Mouse (Mus musculus) forebrain, embryonic 15.5 days (tissue): ENCODE measurements at regions not wholly inside any gene's neighbourhood (a gene's known extent, or its start where the extent isn't known, plus 50 kb on each side); places are given as distances from the start of the nearest gene placed in this dataset.

Experiments used
- ATAC-seq: fragments of 200-750 bp; cut with Nextera tagmentation; replicated peaks from 2 replicates; pipeline ENCODE4 v1.8.0; 2017; ENCODE audit warnings: mild to moderate bottlenecking, moderate TSS enrichment, moderate library complexity
- H3K27ac ChIP-seq: fragments of 300-500 bp; sonication (generic); replicated peaks from 2 replicates; pipeline ENCODE4 v1.5.1; 2015; ENCODE audit warnings: mild to moderate bottlenecking, inconsistent platforms
- H3K27me3 ChIP-seq: fragments of 300-500 bp; sonication (generic); 2 replicates; pipeline ENCODE4 v1.6.1; 2015; ENCODE audit warnings: inconsistent platforms
- H3K36me3 ChIP-seq: fragments of 300-500 bp; sonication (generic); 2 replicates; pipeline ENCODE4 v1.6.1; 2015; ENCODE audit warnings: mild to moderate bottlenecking, inconsistent platforms
- H3K4me1 ChIP-seq: fragments of 300-500 bp; sonication (generic); 2 replicates; pipeline ENCODE4 v1.6.1; 2015; ENCODE audit warnings: inconsistent platforms
- H3K4me2 ChIP-seq: fragments of 300-500 bp; sonication (generic); replicated peaks from 2 replicates; pipeline ENCODE4 v1.6.1; 2015; ENCODE audit warnings: mild to moderate bottlenecking, inconsistent platforms
- H3K4me3 ChIP-seq: fragments of 300-500 bp; sonication (generic); 2 replicates; pipeline ENCODE4 v1.5.1; 2015; ENCODE audit warnings: mild to moderate bottlenecking, inconsistent platforms
- H3K9ac ChIP-seq: fragments of 300-500 bp; sonication (generic); replicated peaks from 2 replicates; pipeline ENCODE4 v1.6.1; 2015; ENCODE audit warnings: mild to moderate bottlenecking, inconsistent platforms
- H3K9me3 ChIP-seq: fragments of 300-500 bp; sonication (generic); 2 replicates; pipeline ENCODE4 v1.6.1; 2016; ENCODE audit warnings: inconsistent platforms
- WGBS: fragments of 180-500 bp; shearing (Covaris S2); methylation state at CpG from one replicate; pipeline ENCODE4 v1.1.7; 2015; ENCODE audit warnings: mixed read lengths; 5-methylcytosine and 5-hydroxymethylcytosine counted together

DNA sequence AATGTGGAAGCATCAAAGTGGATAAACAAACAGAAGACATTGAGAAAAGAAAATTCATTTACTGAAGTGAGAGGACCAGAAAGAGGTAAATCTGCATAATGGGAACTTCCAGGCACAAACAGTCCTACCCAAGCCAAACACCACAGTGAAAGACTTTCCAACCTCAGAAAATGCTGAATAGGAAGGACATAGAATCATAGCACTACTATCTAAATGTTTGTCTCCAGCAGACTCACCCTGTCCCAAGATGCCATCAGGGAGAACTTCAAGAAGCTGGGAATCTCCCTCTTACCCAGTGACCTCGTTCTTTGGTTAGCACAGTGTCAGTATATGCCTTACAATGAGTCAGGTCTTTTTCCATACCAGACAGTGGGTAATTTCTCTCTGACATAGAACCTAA, 783.4 kb downstream of the Stpg2 start:
- H3K4me1 ChIP-seq: no peaks in the 10 kb centered on the region
- 73% methylated on average over 1 of the region's 1 CpGs for WGBS
- H3K36me3 ChIP-seq: no peaks in the 10 kb centered on the region
- H3K9ac ChIP-seq: no peak overlapping the region
- H3K4me2 ChIP-seq: no peak overlapping the region
- no peak for ATAC-seq
- no peak overlapping the region for H3K27ac ChIP-seq
- H3K9me3 ChIP-seq: no peaks in the 10 kb centered on the region
- no peak overlapping the region for H3K4me3 ChIP-seq
- H3K27me3 ChIP-seq: no peaks in the 10 kb centered on the region

DNA sequence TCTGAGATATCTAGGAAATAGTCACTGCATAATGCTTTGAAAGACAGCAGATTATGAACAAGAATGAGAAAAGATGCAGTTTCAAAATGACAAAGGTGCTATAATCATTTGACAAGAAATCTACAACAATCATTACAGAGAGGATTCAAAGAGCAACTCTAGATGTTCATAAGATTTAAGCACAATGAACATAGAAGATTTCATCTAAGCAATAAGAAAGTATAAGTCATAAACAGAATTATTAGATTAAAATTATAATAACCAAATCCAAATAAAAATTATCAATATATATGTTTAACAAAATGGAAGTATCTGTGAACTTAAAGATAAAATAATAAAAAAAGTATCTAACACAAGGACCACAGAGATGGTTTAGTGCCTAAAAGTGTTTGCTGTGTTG, 783.9 kb downstream of the Stpg2 start:
- Histone ChIP-seq H3K4me2 (no peak overlapping the region), H3K9ac (no peak overlapping the region), H3K4me1 (no peaks in the 10 kb centered on the region), H3K36me3 (no peaks in the 10 kb centered on the region), H3K4me3 (no peak overlapping the region), H3K27ac (no peak overlapping the region), H3K9me3 (no peaks in the 10 kb centered on the region), H3K27me3 (no peaks in the 10 kb centered on the region)
- no peak for ATAC-seq

DNA sequence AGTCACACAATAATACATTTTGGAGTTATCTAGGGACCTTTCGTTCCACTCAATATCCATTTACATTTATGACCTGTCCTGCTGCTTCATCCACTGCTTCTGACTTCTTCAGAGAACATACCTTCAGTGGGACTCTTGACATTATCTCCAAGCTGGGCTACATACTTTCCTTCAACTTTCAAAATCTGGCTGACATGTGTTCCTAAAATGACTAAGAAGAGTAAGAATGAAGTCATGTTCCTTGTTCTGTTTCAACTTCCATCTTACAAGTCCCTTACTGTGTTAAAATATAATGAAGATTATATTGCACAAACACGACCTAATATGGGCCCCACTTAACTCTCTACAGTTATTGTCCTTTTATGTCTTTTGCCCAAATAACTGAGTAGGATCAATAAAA, 807.0 kb downstream of the Stpg2 start:
- WGBS: 88% methylated on average over 2 of the region's 2 CpGs
- Histone ChIP-seq H3K4me3 (no peak overlapping the region), H3K4me1 (no peaks in the 10 kb centered on the region), H3K36me3 (no peaks in the 10 kb centered on the region), H3K9ac (no peak overlapping the region), H3K27me3 (no peaks in the 10 kb centered on the region), H3K4me2 (no peak overlapping the region), H3K27ac (no peak overlapping the region), H3K9me3 (no peaks in the 10 kb centered on the region)
- no peak for ATAC-seq

DNA sequence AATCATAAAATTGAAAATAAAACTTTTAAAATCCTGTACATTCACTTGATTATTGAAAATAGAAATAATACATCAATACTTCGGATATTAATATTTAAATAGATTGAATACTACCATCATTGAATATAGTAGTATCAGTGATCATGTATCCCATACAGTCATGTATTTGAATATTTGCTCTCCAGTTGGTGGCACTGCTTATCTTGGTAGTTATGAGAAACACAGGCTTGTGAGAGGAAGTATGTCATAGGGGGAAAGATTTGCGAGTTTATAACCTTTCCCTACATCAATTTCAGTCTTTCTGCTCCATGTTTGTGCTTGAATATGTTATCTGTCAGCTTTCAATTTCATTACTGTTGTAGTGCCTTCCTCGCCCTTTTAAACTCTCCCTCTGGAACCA, 828.6 kb downstream of the Stpg2 start:
- H3K36me3 ChIP-seq: no peaks in the 10 kb centered on the region
- H3K4me1 ChIP-seq: no peaks in the 10 kb centered on the region
- H3K4me3 ChIP-seq: no peak overlapping the region
- no peak for ATAC-seq
- no peaks in the 10 kb centered on the region for H3K9me3 ChIP-seq
- H3K27ac ChIP-seq: no peak overlapping the region
- no peak overlapping the region for H3K9ac ChIP-seq
- H3K4me2 ChIP-seq: no peak overlapping the region
- no peaks in the 10 kb centered on the region for H3K27me3 ChIP-seq
- WGBS: 88% methylated on average over 3 of the region's 3 CpGs

DNA sequence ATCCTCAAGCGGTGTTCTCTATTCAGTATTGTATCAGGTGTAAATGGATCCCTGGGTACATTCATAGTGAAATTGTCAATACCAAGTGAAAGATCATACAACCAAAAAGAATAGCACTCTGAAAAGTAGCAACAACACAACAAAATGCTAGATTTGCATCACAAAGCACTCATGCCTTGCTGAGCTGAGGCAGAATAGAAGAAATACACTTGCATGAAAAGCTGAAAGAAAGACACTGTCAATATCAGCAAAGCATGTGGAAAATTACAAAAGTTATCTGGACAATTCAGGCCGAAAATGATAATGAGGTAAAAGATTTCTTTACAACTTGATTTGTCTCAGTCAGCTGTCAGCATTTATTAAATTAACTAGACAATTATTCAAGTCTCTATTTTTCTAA, 829.6 kb downstream of the Stpg2 start:
- 12% methylated on average over 2 of the region's 2 CpGs for whole genome bisulfite sequencing
- Histone ChIP-seq H3K4me1 (no peaks in the 10 kb centered on the region), H3K27me3 (no peaks in the 10 kb centered on the region), H3K4me2 (no peak overlapping the region), H3K9me3 (no peaks in the 10 kb centered on the region), H3K9ac (no peak overlapping the region), H3K27ac (no peak overlapping the region), H3K36me3 (no peaks in the 10 kb centered on the region), H3K4me3 (no peak overlapping the region)
- no peak for ATAC-seq

DNA sequence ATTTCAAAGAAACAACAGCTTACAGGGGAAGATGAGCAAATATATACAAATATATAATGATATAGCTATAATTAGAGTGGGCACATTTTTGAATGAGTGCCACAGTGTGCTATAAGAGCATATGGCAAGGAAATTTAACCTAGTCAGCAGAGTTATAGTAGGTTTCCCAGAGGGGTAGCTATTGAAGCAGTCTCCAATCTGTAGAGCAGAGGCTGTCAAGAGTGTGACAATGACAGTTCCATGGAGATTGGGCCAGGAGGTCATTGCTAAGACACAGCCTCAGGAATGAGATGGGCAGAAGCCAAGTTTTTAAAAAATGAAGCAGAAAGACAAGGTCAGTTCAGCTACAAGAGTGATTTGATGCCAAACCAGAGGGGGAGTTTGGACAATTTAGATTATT, 839.4 kb downstream of the Stpg2 start:
- Histone ChIP-seq H3K4me3 (no peak overlapping the region), H3K27ac (no peak overlapping the region), H3K27me3 (no peaks in the 10 kb centered on the region), H3K4me2 (no peak overlapping the region), H3K9me3 (no peaks in the 10 kb centered on the region), H3K9ac (no peak overlapping the region), H3K4me1 (no peaks in the 10 kb centered on the region), H3K36me3 (no peaks in the 10 kb centered on the region)
- ATAC-seq: no peak

DNA sequence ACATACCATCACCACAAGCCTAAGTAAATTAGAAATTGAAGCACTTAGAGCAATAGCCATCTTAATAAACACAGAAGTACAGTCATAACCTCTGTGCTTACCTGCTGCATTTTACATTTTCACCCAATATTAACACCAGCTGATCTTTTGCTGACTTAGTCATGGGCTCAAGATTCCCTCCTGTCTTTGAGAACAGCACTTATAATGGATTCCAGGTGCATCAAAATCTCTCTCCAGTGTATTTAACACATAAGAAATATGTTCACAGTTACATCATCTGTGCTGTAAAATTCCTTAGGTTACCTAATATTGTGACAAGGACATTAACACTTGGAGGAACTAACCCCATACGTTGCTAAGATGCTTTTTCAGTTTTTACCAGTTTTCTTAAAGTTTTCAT, 849.1 kb downstream of the Stpg2 start:
- no peak overlapping the region for H3K4me2 ChIP-seq
- H3K9me3 ChIP-seq: no peaks in the 10 kb centered on the region
- 0 out of 2 replicates have a peak, but pooled peaks cover 3% of the 10 kb centered on the region for H3K4me1 ChIP-seq
- WGBS: 51% methylated on average over 1 of the region's 1 CpGs
- no peak overlapping the region for H3K27ac ChIP-seq
- H3K36me3 ChIP-seq: no peaks in the 10 kb centered on the region
- no peak for ATAC-seq
- no peaks in the 10 kb centered on the region for H3K27me3 ChIP-seq
- H3K4me3 ChIP-seq: no peak overlapping the region
- H3K9ac ChIP-seq: no peak overlapping the region

DNA sequence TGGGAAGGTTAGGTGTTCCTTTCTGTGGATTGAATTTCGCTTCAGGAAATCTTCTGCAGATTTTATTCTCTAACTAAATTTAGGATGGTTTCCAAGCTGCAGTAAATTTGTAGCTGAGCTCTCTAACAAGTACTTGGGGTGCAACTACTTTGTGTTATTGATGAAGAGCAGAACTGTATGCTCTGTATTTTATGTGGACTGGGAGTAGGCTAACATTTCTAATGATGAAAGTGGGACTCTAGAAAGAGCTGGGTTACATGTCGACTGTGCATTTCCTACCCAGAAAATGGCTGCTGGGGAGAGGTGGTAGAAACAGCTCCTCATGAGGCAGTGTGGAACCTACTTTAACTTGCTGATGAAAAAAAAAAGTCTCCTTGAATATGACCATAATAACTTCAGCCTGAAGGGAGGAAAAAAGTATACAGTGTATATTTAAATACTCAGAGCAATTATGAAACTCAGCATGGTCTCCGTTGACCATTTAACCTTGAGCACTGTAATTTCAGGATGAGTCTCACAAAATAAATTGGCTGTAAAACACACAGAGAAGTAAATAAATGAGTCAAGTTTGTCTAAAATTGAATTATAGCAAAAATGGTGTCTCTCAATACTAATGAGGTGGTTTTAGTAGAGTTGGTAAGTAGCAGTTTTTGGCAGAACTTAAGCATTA, 852.6 kb downstream of the Stpg2 start:
- Histone ChIP-seq H3K9me3 (no peaks in the 10 kb centered on the region), H3K4me1 (no peaks in the 10 kb centered on the region), H3K4me2 (no peak overlapping the region), H3K27ac (no peak overlapping the region), H3K27me3 (no peaks in the 10 kb centered on the region), H3K9ac (no peak overlapping the region), H3K36me3 (no peaks in the 10 kb centered on the region), H3K4me3 (no peak overlapping the region)
- ATAC-seq: no peak
- 91% methylated on average over 3 of the region's 3 CpGs for WGBS

DNA sequence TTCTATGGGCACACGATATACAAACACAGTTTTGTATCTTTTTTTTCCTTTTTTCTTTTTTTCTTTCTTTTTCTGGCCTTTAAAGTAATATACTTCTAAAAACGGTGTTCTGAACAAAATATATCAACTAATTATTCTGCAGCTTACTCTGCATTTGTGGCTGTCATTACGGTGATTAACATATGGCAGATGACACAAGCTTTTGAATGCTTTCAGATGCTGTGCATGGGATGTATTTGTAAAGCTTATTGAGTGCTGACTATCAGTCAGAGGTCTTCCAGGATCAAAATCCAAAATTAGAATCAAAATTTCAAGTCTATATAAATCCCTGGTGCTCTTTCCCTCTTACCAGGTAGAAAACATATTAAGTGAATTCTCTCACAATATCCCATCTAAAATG, 853.6 kb downstream of the Stpg2 start:
- no peaks in the 10 kb centered on the region for H3K36me3 ChIP-seq
- no peaks in the 10 kb centered on the region for H3K9me3 ChIP-seq
- 57% methylated on average over 3 of the region's 3 CpGs for WGBS
- no peak overlapping the region for H3K4me3 ChIP-seq
- peak; percentile 57; the same call in 1 of the 2 replicates for ATAC-seq
- no peaks in the 10 kb centered on the region for H3K27me3 ChIP-seq
- no peak overlapping the region for H3K9ac ChIP-seq
- H3K4me1 ChIP-seq: no peaks in the 10 kb centered on the region
- no peak overlapping the region for H3K4me2 ChIP-seq
- no peak overlapping the region for H3K27ac ChIP-seq

DNA sequence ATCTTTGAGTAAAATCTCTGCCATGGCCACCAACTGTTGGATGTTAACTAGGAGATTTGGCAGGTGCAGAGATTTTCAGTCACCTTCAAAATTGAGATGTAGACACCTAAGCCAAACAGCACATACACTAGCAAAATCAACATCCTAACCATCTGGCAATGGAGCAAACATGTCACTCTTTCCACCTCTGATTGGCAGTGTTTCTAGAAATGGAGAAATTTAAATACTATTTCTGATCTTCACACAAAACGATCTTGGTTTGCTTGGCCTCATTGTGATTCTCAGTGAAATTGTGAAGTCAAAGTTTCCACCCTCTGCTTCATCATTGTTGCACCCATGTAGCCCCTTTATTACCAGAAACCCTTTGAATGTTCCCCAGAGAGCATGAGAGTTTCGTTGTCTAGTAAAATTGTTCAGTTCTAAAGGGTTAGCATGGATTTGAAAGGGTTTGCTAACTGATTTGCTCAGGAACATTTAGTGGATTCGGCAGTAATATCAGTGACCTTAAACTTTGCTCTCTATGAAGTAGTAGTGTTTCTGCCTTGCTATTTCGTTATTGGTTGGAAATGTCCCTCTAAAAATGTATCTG, 854.1 kb downstream of the Stpg2 start:
- Histone ChIP-seq H3K4me1 (no peaks in the 10 kb centered on the region), H3K27ac (0 out of 2 replicates have a peak overlapping the region, but pooled peaks have one; percentile 34), H3K4me3 (no peak overlapping the region), H3K27me3 (no peaks in the 10 kb centered on the region), H3K9me3 (no peaks in the 10 kb centered on the region), H3K4me2 (no peak overlapping the region), H3K9ac (no peak overlapping the region), H3K36me3 (no peaks in the 10 kb centered on the region)
- 69% methylated on average over 4 of the region's 4 CpGs for WGBS
- ATAC-seq: peak; percentile 68

DNA sequence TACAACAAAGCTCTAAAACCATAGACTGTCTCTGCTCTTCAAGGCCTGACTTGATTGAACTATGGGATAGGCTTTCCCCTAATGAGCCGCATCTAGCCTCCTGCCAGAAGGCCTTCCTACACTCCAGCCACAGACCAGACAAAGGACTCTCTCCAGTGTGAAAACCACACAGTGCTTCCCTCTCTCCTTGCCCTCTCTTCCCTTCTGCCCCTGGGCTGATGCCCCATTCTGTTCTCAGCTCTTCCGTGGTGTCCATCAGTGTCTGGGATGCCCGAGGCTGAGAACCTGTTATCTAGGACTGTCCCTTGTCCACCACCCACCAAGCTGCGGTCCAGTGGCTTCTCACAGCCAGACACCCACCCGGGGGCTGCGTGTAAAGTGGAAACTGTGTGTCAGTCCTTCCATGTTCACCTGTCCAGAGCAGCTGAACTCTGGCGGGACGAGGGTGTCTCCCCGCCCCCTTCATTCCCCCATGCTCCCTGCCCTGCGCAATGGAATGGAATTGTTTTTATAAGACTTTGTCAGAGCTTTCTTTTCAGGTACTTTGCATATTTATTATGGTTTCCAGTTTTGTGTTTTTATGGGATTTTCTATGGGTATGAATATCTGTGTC, 856.4 kb downstream of the Stpg2 start:
- Histone ChIP-seq H3K4me1 (no peaks in the 10 kb centered on the region), H3K9ac (no peak overlapping the region), H3K27me3 (no peaks in the 10 kb centered on the region), H3K9me3 (no peaks in the 10 kb centered on the region), H3K4me2 (no peak overlapping the region), H3K27ac (no peak overlapping the region), H3K36me3 (no peaks in the 10 kb centered on the region), H3K4me3 (no peak overlapping the region)
- WGBS: 95% methylated on average over 10 of the region's 10 CpGs
- ATAC-seq: no peak

DNA sequence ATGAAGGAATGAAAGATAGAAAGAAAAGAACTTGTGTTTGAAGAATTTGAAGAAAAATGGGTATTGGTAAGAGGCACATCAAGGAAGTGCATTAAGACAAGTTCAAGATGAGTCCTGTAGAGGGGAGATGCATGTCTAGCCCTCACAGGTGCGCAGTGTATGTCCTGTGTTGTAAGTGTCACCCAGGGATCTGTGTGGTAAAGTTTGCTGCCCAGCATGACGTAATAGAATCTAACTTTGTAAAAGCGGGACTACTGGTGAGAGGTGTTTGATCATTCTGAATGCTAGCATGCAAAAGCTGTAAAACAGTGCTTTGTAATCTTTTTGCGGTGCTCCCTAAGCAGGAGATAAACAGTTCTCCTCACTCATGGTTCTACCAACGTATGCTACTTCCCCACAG, 857.4 kb downstream of the Stpg2 start:
- ATAC-seq: no peak
- no peak overlapping the region for H3K27ac ChIP-seq

DNA sequence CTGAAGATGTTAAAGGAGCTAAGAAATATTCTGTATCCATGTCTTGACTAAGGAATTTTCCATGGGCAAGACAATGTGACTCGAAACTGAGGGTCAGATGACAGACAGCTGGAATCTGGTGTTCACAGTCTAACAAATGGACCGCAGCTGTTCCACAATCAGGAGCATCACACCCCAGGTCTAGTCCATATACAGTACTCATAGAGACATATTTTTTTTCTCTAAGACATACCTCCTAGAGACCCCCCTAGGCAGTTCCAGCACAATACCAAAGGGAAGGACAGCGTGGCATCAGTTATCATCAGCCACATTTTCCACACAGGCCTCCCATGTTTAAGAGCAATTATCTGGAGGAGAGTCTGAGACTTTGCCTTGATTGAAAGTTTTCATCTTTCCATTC, 878.8 kb downstream of the Stpg2 start:
- H3K4me2 ChIP-seq: no peak overlapping the region
- H3K36me3 ChIP-seq: no peaks in the 10 kb centered on the region
- no peak overlapping the region for H3K4me3 ChIP-seq
- ATAC-seq: no peak
- H3K27ac ChIP-seq: no peak overlapping the region
- no peaks in the 10 kb centered on the region for H3K9me3 ChIP-seq
- no peak overlapping the region for H3K9ac ChIP-seq
- no peaks in the 10 kb centered on the region for H3K4me1 ChIP-seq
- WGBS: 90% methylated on average over 3 of the region's 3 CpGs
- no peaks in the 10 kb centered on the region for H3K27me3 ChIP-seq

More for the DNA sequence above, 857.4 kb downstream of the Stpg2 start:
- H3K36me3 ChIP-seq: no peaks in the 10 kb centered on the region
- H3K4me3 ChIP-seq: no peak overlapping the region
- no peaks in the 10 kb centered on the region for H3K27me3 ChIP-seq
- no peaks in the 10 kb centered on the region for H3K9me3 ChIP-seq
- no peak overlapping the region for H3K4me2 ChIP-seq
- H3K4me1 ChIP-seq: no peaks in the 10 kb centered on the region
- H3K9ac ChIP-seq: no peak overlapping the region
- 86% methylated on average over 5 of the region's 5 CpGs for WGBS
